Mouse (Mus musculus) embryonic fibroblast, embryonic 13.5 days (primary cell): ENCODE data around the gene Gm3727. TPM values are rescaled to one million over a fixed set of nuclear protein-coding genes. Genes with fewer than 3 reads are reported as not detected.
"Not testable (repeated sequence)": the region's sequence is repeated elsewhere in the genome, so short reads cannot be mapped to it uniquely, and the experiment has no call there.

ENCODE experiments used
- H3K27ac ChIP-seq: 2 replicates; pipeline ENCODE4 v1.5.1; 2012; ENCODE audit warnings: low read length, control low read depth, inconsistent platforms; ENCODE audit not compliant: insufficient read depth
- H3K4me1 ChIP-seq: 2 replicates; pipeline ENCODE4 v1.6.1; 2011; ENCODE audit warnings: low read length; ENCODE audit not compliant: control insufficient read depth, insufficient read depth
- H3K4me3 ChIP-seq: 2 replicates; pipeline ENCODE4 v1.5.1; 2011; ENCODE audit warnings: mild to moderate bottlenecking, control low read depth, low read length; ENCODE audit not compliant: insufficient read depth
- CTCF ChIP-seq: IDR thresholded peaks from 2 replicates; pipeline ENCODE4 v1.5.1; 2011; ENCODE audit warnings: mild to moderate bottlenecking, control low read depth, low read length, moderate library complexity, borderline replicate concordance; ENCODE audit not compliant: insufficient read depth
- polyA plus RNA-seq: library from polyadenylated mRNA; stranded (reverse); fragments of >200 nt; gene quantifications from 2 replicates; pipeline ENCODE4 v1.2.4, GENCODE M21; 2011; ENCODE audit warnings: low read depth; ENCODE audit not compliant: missing spikeins, insufficient read length

Gene Gm3727
- not detected in 2 replicates for polyA plus RNA-seq

- H3K4me3 ChIP-seq, H3K4me1 ChIP-seq: not testable (repeated sequence)
Measured at GRCm38 (mm10) chr14:7264614-7265013, at the start of gene Gm3727. Gene Gm3727, minus strand, starts transcription at chr14:7264714.

GRCm38 (mm10) chr14:7243498-7243897, 21.0 kb downstream of the Gm3727 start:
- H3K4me3 ChIP-seq, H3K27ac ChIP-seq, H3K4me1 ChIP-seq: not testable (repeated sequence)
- peak; percentile 31; the same call in 1 of the 2 replicates for TF ChIP-seq CTCF

More at GRCm38 (mm10) chr14:7264614-7265013, at the start of gene Gm3727:
- not testable (repeated sequence) for H3K27ac ChIP-seq

Other genes starting within 250 kb of the Gm3727 start
- not detected in 2 replicates for gene Gm10406, start 237.3 kb downstream of the Gm3727 start, polyA plus RNA-seq
- not detected in 2 replicates for gene Gm3685, start 219.7 kb downstream of the Gm3727 start, polyA plus RNA-seq
- not detected in 2 replicates for gene Gm3696, start 164.1 kb downstream of the Gm3727 start, polyA plus RNA-seq
- not detected in 2 replicates for gene Gm6676, start 139.3 kb downstream of the Gm3727 start, polyA plus RNA-seq
- gene Gm3512, start 90.2 kb downstream of the Gm3727 start, polyA plus RNA-seq = 0.95 and 3.2 TPM in 2 replicates
- gene Gm16434, start 70.2 kb downstream of the Gm3727 start, polyA plus RNA-seq = not detected in 2 replicates
- gene Gm3739, start 50.3 kb upstream of the Gm3727 start, polyA plus RNA-seq = not detected in 2 replicates
- gene Gm5797, start 67.7 kb upstream of the Gm3727 start, polyA plus RNA-seq = not detected in 2 replicates
- gene Gm8374, start 100.4 kb upstream of the Gm3727 start, polyA plus RNA-seq = not detected in 2 replicates
- not detected in 2 replicates for gene Gm3755, start 186.2 kb upstream of the Gm3727 start, polyA plus RNA-seq
- 0.58 TPM in 1 of 2 replicates, not detected in the other for gene Gm3752, start 219.0 kb upstream of the Gm3727 start, polyA plus RNA-seq